Mouse (Mus musculus) spleen, postnatal 36 days (tissue): ENCODE measurements around the gene 2900026A02Rik.
A peak's percentile ranks its signal among the peaks of the same experiment; 100 is the strongest.

ENCODE experiments used
- DNase-seq, 2 experiments: peaks; one replicate each; pipeline ENCODE4 v3.0.0; 2022; ENCODE audit warnings: low spot score in 2 of 2, mixed read lengths in 1 of 2

The 2900026A02Rik gene

GRCm38 (mm10) chr5:113150871-113151553, 70.0 kb downstream of the 2900026A02Rik start:
- DNase-seq, result no peak

GRCm38 (mm10) chr5:113149052-113149451, 72.0 kb downstream of the 2900026A02Rik start:
- no peak for DNase-seq

- DNase-seq, result no peak
These were observed 73.0 kb downstream of the 2900026A02Rik start for GRCm38 (mm10) chr5:113147994-113148471.

- no peak for DNase-seq
These were observed 74.4 kb downstream of the 2900026A02Rik start for GRCm38 (mm10) chr5:113146656-113147055.

- no peak for DNase-seq
These were observed 75.9 kb downstream of the 2900026A02Rik start for GRCm38 (mm10) chr5:113145171-113145570.

- DNase-seq, result no peak
These were observed 78.5 kb downstream of the 2900026A02Rik start for GRCm38 (mm10) chr5:113142486-113142885.

- DNase-seq, result no peak
These were observed 79.0 kb downstream of the 2900026A02Rik start for GRCm38 (mm10) chr5:113142018-113142417.

GRCm38 (mm10) chr5:113140872-113141271, 80.2 kb downstream of the 2900026A02Rik start:
- no peak for DNase-seq

- DNase-seq, result no peak
These were observed 81.0 kb downstream of the 2900026A02Rik start for GRCm38 (mm10) chr5:113140051-113140450.

GRCm38 (mm10) chr5:113139064-113139726, 81.8 kb downstream of the 2900026A02Rik start:
- DNase-seq, result no peak

GRCm38 (mm10) chr5:113138319-113139063, 82.5 kb downstream of the 2900026A02Rik start:
- peak in 1 of 2 experiments; percentile 30 for DNase-seq

GRCm38 (mm10) chr5:113137691-113138318, 83.2 kb downstream of the 2900026A02Rik start:
- DNase-seq, result peak in 1 of 2 experiments; percentile 14

GRCm38 (mm10) chr5:113136951-113137487, 84.0 kb downstream of the 2900026A02Rik start:
- no peak for DNase-seq

GRCm38 (mm10) chr5:113135513-113135912, 85.5 kb downstream of the 2900026A02Rik start:
- no peak for DNase-seq

GRCm38 (mm10) chr5:113133722-113134710, 87.0 kb downstream of the 2900026A02Rik start:
- DNase-seq, result no peak

GRCm38 (mm10) chr5:113133080-113133491, 88.0 kb downstream of the 2900026A02Rik start:
- no peak for DNase-seq

- no peak for DNase-seq
These were observed 88.4 kb downstream of the 2900026A02Rik start for GRCm38 (mm10) chr5:113132635-113133041.

GRCm38 (mm10) chr5:113128426-113128825, 92.6 kb downstream of the 2900026A02Rik start:
- DNase-seq, result no peak

GRCm38 (mm10) chr5:113126476-113126875, 94.6 kb downstream of the 2900026A02Rik start:
- no peak for DNase-seq

- DNase-seq, result no peak
These were observed 97.3 kb downstream of the 2900026A02Rik start for GRCm38 (mm10) chr5:113123693-113124092.
